Mouse (Mus musculus) thymus, adult 18-20 months (tissue): ENCODE measurements around the gene Isca1.
"Not testable (repeated sequence)": the region's sequence is repeated elsewhere in the genome, so short reads cannot be mapped to it uniquely, and the experiment has no call there.

Source experiments
- DNase-seq, 2 experiments: peaks; one replicate each; pipeline ENCODE4 v3.0.0; 2022; ENCODE audit warnings: mixed read lengths in 2 of 2

Gene Isca1

GRCm38 (mm10) chr13:59746164-59746563 lies 23.4 kb downstream of the Isca1 start:
- no peak for DNase-seq

- DNase-seq: no peak
Measured at GRCm38 (mm10) chr13:59745462-59745861, 24.1 kb downstream of the Isca1 start.

- DNase-seq: no peak
Measured at GRCm38 (mm10) chr13:59741697-59742096, 27.9 kb downstream of the Isca1 start.

GRCm38 (mm10) chr13:59741096-59741495 lies 28.5 kb downstream of the Isca1 start:
- DNase-seq: no peak

GRCm38 (mm10) chr13:59739397-59739796 lies 30.2 kb downstream of the Isca1 start:
- no peak for DNase-seq

GRCm38 (mm10) chr13:59738455-59738854 lies 31.2 kb downstream of the Isca1 start:
- DNase-seq: no peak

GRCm38 (mm10) chr13:59735190-59735589 lies 34.4 kb downstream of the Isca1 start:
- no peak for DNase-seq

- DNase-seq: not testable (repeated sequence)
Measured at GRCm38 (mm10) chr13:59734347-59734746, 35.3 kb downstream of the Isca1 start.

GRCm38 (mm10) chr13:59733936-59734335 lies 35.7 kb downstream of the Isca1 start:
- DNase-seq: no peak

GRCm38 (mm10) chr13:59731652-59732051 lies 38.0 kb downstream of the Isca1 start, which contains the start of gene Spata31d1d:
Gene Spata31d1d, minus strand, starts transcription at chr13:59731752.
- no peak for DNase-seq

- DNase-seq: peak; percentile 44 to 54
Measured at GRCm38 (mm10) chr13:59728378-59729093, 41.1 kb downstream of the Isca1 start.

- DNase-seq: no peak
Measured at GRCm38 (mm10) chr13:59726139-59726867, 43.3 kb downstream of the Isca1 start.

- not testable (repeated sequence) for DNase-seq
Measured at GRCm38 (mm10) chr13:59722089-59722488, 47.5 kb downstream of the Isca1 start.

- no peak for DNase-seq
Measured at GRCm38 (mm10) chr13:59719475-59719874, 50.1 kb downstream of the Isca1 start.

- DNase-seq: not testable (repeated sequence)
Measured at GRCm38 (mm10) chr13:59718857-59719440, 50.7 kb downstream of the Isca1 start.

- DNase-seq: no peak
Measured at GRCm38 (mm10) chr13:59713710-59714109, 55.9 kb downstream of the Isca1 start.

GRCm38 (mm10) chr13:59711984-59712383 lies 57.6 kb downstream of the Isca1 start, which contains the start of gene Spata31d1b:
Gene Spata31d1b, plus strand, starts transcription at chr13:59712284.
- not testable (repeated sequence) for DNase-seq

GRCm38 (mm10) chr13:59710230-59710629 lies 59.4 kb downstream of the Isca1 start, which contains the start of gene Spata31d1a:
Gene Spata31d1a, minus strand, starts transcription at chr13:59710330.
- no peak for DNase-seq
